Mouse (Mus musculus) liver, postnatal 0 days (tissue): ENCODE measurements around the gene Zfr.

Source experiments
- CTCF ChIP-seq: sonication (generic); IDR thresholded peaks from 2 replicates; pipeline ENCODE4 v1.5.1; 2016; ENCODE audit warnings: antibody characterized with exemption, low read depth
- EP300 ChIP-seq: IDR thresholded peaks from 2 replicates; pipeline ENCODE4 v1.6.1; 2016; ENCODE audit warnings: antibody characterized with exemption, low read depth, mild to moderate bottlenecking

DNA sequence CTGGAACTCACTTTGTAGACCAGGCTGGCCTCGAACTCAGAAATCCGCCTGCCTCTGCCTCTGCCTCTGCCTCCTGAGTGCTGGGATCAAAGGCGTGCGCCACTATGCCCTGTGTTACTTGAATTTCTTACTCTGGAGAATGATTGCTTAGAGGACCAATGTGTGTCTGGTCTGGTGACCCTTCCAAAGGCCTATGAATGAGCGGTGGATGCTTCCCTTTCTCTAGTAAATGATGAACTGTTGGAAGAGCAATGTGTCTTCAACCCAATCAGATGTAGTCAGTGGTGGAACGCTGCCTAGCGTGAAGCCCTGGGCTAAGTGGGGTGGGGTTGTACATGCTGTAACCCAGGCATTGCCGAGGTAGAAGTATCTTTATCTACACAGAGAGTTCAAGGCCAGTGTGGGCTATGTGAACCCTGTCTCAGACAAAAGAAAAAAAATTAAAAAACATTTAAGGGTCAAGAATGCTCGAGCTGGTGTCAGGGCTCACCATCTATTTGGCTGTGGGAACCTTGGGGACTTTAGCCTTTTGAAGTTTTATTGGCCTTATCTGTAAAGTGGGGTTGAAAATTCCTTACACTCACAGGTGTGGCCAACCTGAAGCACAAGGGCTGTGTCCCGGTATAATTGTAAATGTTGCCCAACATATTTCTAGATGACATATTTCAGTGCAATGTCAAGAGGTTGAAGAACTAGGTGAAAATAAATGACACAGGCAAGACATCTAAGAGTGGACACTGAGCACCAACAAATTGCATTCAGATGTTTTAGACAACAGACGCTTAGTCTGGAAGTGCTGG, 101.2 kb downstream of the Zfr start:
- TF ChIP-seq CTCF (no peak), EP300 (no peak)
